Mouse (Mus musculus) hematopoietic multipotent progenitor cell, adult 10-12 weeks (in vitro differentiated cells): Measurements from ENCODE around the gene Med26. TPM values are rescaled to one million over a fixed set of nuclear protein-coding genes. Genes with fewer than 3 reads are reported as not detected.

Source experiments
- polyA plus RNA-seq: library from polyadenylated mRNA; stranded (reverse); fragments of >175 nt; gene quantifications from 2 replicates; pipeline ENCODE4 v1.2.3, GENCODE M21; 2012; ENCODE audit warnings: low replicate concordance

Gene Med26
- polyA plus RNA-seq, result 22.7 and 52.1 TPM in 2 replicates

DNA sequence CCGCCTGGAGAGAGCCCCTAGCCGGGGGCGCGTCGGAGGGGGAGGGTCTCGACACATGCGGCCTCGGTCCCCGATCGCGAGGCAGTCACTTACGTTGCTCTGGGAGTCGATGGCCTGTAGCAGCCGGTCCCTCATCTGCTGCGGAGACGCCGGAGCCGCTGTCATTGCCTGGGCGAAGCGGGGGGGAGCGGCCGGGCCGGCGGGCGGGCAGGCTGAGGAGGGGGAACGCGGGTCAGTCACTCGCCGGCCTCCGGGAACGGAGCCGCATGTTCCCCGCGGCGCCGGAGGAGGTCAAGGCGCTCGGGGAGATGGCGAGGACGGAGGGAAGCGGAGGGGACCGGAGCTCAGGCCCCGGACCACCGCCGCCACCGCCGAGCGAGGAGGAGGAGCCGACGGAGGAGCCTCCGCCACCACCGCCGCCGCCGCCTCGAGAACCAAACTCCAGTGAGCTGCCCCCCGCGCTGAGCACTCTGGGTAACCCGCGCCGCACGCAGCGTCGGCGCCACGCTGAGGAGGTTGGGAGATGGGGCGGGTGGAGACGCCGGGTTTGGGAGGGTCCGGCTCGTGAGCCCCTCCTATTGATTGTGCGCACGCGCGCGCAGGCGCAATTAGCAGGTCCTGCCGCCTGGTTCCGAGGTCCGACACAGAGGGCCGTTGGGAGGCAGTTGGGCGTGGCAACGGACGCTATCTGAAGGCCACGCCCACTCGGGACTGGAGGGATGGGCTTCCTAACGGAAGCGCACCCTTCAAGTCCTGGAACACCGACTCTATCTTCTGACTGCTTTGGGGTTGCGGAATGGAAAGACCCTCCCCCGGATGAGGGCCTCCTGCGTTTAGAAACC lies at the start of gene Med26:
Gene Med26, minus strand, starts transcription at position 469 of the 842 bp plus-strand sequence.

DNA sequence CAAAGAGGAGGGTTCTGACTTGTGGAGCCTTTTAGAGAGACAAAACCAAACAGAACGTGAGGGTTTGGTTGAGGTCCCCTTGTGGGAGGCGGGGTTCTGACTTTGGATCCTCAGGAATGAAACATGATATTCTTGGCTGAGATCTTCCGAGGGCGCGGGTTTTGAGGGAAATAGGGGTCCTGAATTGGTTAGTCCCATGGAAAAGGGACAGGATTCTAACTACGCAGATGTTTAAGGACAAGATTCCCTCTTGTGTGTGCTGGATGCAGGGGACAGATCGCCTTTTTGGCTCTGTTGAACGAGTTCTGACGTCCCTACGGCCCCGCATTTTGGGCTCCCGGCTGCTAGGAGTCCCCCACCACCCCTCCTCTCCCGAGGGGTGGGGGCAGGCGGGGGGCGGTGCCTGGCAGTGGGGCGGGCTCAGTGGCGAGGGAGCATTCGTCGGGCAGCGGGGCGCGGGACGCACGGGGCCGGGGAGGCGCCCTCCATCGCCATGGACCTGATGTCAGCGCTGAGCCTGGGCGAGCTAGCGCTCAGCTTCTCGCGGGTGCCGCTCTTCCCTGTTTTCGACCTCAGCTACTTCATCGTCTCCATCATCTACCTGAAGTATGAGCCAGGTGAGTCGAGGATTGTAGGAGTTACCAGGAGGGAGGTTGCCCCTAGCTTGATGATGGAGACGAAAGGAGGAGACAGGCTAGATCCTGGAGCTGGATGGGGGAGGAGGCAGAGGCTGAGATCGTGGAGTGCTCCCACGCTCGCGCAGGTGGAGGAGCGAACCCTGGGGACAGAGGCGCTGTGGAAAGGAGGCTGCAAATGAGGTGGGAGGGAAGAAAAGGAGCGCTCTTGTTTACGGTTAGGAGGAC lies 23.8 kb upstream of the Med26 start, which contains the start of gene Tmem38a:
Gene Tmem38a, plus strand, starts transcription at position 445 of the 863 bp plus-strand sequence.

DNA sequence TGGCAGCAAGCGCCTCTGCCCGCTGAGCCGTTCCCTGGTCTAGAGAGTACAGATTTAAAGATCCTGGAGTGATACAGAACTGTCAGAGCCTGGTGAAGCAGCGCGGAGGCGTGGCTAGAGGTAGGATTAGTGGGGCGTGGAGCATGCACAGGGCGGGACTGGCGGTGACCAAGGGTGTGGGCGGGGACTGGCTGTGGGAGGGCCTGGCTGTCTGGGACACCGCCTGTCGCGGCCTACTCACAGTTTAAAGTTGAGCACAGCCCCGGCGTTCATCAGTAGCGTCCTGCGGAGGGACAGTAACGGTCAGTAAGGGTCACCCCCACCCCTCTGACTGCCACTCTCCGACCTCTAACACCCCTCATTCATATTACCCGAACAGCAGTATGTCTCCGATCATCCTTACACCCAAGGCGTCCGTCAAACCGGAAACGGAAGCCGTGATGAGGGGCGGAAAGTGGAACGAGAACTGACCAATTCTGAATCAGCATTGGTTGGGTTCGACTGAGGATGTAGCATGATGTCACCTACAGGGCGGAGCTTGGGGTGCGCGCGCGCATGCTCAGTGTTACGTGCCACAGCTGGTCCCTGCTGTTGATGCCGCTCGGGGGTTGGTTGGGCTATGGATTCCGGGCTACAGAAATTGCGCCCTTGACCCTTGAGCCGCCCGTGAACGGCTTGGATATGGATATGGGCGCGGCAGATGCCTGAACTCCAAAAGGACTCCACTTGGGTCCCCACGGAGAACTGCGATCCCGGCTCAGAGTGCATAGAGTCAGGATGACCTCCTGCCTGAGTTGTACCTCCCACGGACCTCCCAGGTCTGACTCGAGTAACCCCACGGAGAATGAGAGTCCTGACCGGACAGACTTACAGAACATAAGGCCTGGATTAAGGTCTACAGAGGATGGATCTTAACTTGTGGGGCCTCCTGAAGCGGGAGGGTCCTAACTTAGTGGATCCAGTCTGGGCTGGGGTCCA lies 22.9 kb upstream of the Med26 start, which contains the start of gene Smim7:
Gene Smim7, minus strand, starts transcription at position 456 of the 978 bp plus-strand sequence.

DNA sequence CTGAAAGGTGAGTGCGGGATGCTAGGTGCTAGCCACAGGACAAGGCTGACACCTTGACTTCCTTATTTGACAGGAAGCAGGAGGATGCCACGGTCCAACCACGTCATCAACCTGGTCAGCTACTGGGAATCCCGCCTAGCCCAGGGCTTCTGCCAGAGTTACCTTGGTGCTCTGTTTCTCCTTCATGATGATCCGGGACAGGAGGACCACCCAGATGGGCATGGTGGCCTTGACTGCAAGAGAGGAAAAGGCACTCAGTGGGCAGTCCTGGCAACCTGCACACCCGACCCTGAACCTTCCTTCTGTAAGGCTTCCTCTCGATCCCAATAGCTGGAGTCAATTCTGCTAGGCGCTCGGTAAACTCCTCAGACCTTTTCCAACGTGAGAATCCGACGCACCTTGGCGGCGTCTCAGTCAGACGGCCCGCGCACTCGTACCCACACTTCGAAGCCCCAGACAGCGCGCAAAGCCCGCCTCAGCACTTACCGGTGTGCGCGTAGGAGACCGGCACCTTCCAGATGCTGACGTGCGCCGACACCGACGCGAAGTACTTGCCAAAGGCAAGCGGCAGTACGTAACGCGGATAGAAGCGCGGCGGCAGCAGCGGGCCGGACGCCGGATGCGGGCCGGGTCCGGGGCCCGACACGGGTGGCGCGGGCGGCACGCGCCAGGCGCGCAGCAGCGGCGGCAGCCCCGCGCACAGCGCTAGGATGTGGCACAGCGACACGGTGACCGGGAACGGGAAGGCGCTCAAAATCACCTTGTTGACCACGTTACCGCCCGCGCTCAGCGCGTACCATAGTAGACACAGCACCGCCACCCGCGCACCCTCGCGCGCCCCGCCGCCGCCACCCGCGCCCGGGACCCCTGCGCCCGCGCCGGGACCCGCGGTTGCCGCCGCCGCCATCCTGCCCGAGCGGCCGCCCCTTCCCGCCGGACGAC lies 56.1 kb downstream of the Med26 start, which contains the start of gene Slc35e1:
Gene Slc35e1, minus strand, starts transcription at position 935 of the 942 bp plus-strand sequence.

DNA sequence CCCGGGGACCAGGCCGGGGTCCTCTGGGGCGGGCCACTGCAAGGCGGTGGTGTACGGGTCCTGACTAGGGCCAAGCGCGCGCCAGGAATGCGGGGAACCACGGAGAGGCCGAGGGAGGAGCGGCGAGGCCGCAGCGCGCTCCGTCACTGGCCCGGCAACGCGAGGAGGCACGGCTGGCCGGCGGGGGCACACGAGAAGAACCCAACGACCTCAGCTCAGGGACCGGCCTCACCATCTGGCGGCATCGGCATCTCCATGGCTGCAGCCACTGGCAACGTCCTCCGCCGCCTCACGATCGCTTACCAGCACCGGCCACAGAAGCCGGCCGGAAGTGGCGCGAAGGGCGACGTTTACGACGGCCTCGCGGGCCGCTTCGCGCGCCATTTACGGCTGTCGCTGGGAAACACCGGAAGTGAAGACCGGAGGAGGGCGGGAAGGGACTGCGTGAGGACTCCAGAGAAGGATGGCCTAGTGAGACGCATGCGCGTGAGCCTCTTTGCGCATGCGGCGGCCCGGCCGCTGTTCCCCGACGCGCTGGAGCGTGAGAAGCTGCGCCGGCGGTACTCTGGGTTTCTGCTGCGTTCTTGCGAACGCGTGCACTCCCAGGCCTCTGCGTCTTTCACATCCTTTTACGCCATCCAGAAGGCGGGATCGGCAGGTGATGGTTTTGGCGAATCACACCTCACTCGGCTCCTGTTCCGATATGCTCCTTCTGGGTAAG lies 73.1 kb downstream of the Med26 start, which contains the start of gene Cherp:
Gene Cherp, minus strand, starts transcription at position 401 of the 721 bp plus-strand sequence.

Other genes starting within 250 kb of the Med26 start
- 27.7 and 49.2 TPM in 2 replicates for gene Gm10282, start 243.0 kb downstream of the Med26 start, polyA plus RNA-seq
- 711 and 2,389 TPM in 2 replicates for gene Klf2, start 229.2 kb downstream of the Med26 start, polyA plus RNA-seq
- gene Eps15l1, start 126.8 kb downstream of the Med26 start, polyA plus RNA-seq, result 10.6 and 23.1 TPM in 2 replicates
- gene Calr3, start 104.4 kb downstream of the Med26 start, polyA plus RNA-seq, result not detected in 2 replicates
- 2.7 and 3.9 TPM in 2 replicates for gene 1700030K09Rik, start 104.4 kb downstream of the Med26 start, polyA plus RNA-seq
- gene Cherp, start 73.0 kb downstream of the Med26 start, polyA plus RNA-seq, result 153 and 205 TPM in 2 replicates
- gene Slc35e1, start 55.7 kb downstream of the Med26 start, polyA plus RNA-seq, result 12.6 and 14.4 TPM in 2 replicates
- 14.1 and 39.9 TPM in 2 replicates for gene Smim7, start 22.8 kb upstream of the Med26 start, polyA plus RNA-seq
- 1.3 and 2.3 TPM in 2 replicates for gene Tmem38a, start 23.8 kb upstream of the Med26 start, polyA plus RNA-seq
- gene Nwd1, start 98.4 kb upstream of the Med26 start, polyA plus RNA-seq, result 0.11 and 0.16 TPM in 2 replicates
- 52.7 and 78.1 TPM in 2 replicates for gene Sin3b, start 175.0 kb upstream of the Med26 start, polyA plus RNA-seq
- gene F2rl3, start 213.6 kb upstream of the Med26 start, polyA plus RNA-seq, result 3.2 TPM in 2 replicates